Mouse (Mus musculus): ENCODE data around the gene Cobl. TPM values are rescaled to one million over a fixed set of nuclear protein-coding genes. Genes with fewer than 3 reads are reported as not detected.

The Cobl gene
- polyA plus RNA-seq, 1 experiment from 2014 or later, result 3.3 TPM

- Histone ChIP-seq H3K4me3 (ENCODE audit: low read depth, low read length) (no peak overlapping the region), H3K9ac (ENCODE audit: low read depth, low read length) (no peak overlapping the region), H3K27me3 (ENCODE audit: control insufficient read depth, insufficient read depth, low read length) (no peaks in the 10 kb centered on the region), H3K36me3 (ENCODE audit: control insufficient read depth, insufficient read depth, low read length) (no peaks in the 10 kb centered on the region), H3K4me1 (replicated peaks; ENCODE audit: control insufficient read depth, insufficient read depth, low read length) (no peaks in the 10 kb centered on the region), H3K27ac (ENCODE audit: low read depth, low read length) (no peak overlapping the region), H3K9me3 (ENCODE audit: control insufficient read depth, low read length) (no peaks in the 10 kb centered on the region), H3K4me2 (replicated peaks; ENCODE audit: low read depth, low read length) (no peak overlapping the region)
- no peak for ATAC-seq (ENCODE audit: low FRiP score)
- no peak for DNase-seq (ENCODE audit: low spot score)
- WGBS, result 86% methylated on average over 7 of the region's 7 CpGs
Observed at GRCm38 (mm10) chr11:12229411-12229810, 235.3 kb downstream of the Cobl start.

GRCm38 (mm10) chr11:12227343-12227742 is 237.4 kb downstream of the Cobl start:
- DNase-seq (ENCODE audit: low spot score) (no peak), ATAC-seq (ENCODE audit: low FRiP score) (no peak)
- Histone ChIP-seq H3K9me3 (ENCODE audit: control insufficient read depth, low read length) (no peaks in the 10 kb centered on the region), H3K4me3 (ENCODE audit: low read depth, low read length) (no peak overlapping the region), H3K4me1 (replicated peaks; ENCODE audit: control insufficient read depth, insufficient read depth, low read length) (no peaks in the 10 kb centered on the region), H3K27ac (ENCODE audit: low read depth, low read length) (no peak overlapping the region), H3K4me2 (replicated peaks; ENCODE audit: low read depth, low read length) (no peak overlapping the region), H3K36me3 (ENCODE audit: control insufficient read depth, insufficient read depth, low read length) (no peaks in the 10 kb centered on the region), H3K9ac (ENCODE audit: low read depth, low read length) (no peak overlapping the region), H3K27me3 (ENCODE audit: control insufficient read depth, insufficient read depth, low read length) (no peaks in the 10 kb centered on the region)
- 93% methylated on average over 3 of the region's 3 CpGs for WGBS

GRCm38 (mm10) chr11:12219594-12220530 is 244.9 kb downstream of the Cobl start:
- no peak for ATAC-seq (ENCODE audit: low FRiP score)

GRCm38 (mm10) chr11:12216897-12217296 is 247.9 kb downstream of the Cobl start:
- Histone ChIP-seq H3K4me3 (ENCODE audit: low read depth, low read length) (no peak overlapping the region), H3K4me2 (replicated peaks; ENCODE audit: low read depth, low read length) (no peak overlapping the region), H3K27me3 (ENCODE audit: control insufficient read depth, insufficient read depth, low read length) (no peaks in the 10 kb centered on the region), H3K9ac (ENCODE audit: low read depth, low read length) (no peak overlapping the region), H3K9me3 (ENCODE audit: control insufficient read depth, low read length) (no peaks in the 10 kb centered on the region), H3K36me3 (ENCODE audit: control insufficient read depth, insufficient read depth, low read length) (no peaks in the 10 kb centered on the region), H3K27ac (ENCODE audit: low read depth, low read length) (no peak overlapping the region), H3K4me1 (replicated peaks; ENCODE audit: control insufficient read depth, insufficient read depth, low read length) (no peaks in the 10 kb centered on the region)
- ATAC-seq (ENCODE audit: low FRiP score), result no peak
- DNase-seq (ENCODE audit: low spot score), result no peak
- WGBS, result 90% methylated on average over 1 of the region's 1 CpGs

More at GRCm38 (mm10) chr11:12219594-12220530, 244.9 kb downstream of the Cobl start:
- H3K9ac ChIP-seq (ENCODE audit: low read depth, low read length), result no peak overlapping the region
- 62% methylated on average over 4 of the region's 4 CpGs for WGBS
- no peak overlapping the region for H3K4me3 ChIP-seq (ENCODE audit: low read depth, low read length)
- no peaks in the 10 kb centered on the region for H3K4me1 ChIP-seq (replicated peaks; ENCODE audit: control insufficient read depth, insufficient read depth, low read length)
- H3K9me3 ChIP-seq (ENCODE audit: control insufficient read depth, low read length), result no peaks in the 10 kb centered on the region
- H3K27me3 ChIP-seq (ENCODE audit: control insufficient read depth, insufficient read depth, low read length), result no peaks in the 10 kb centered on the region
- no peak overlapping the region for H3K4me2 ChIP-seq (replicated peaks; ENCODE audit: low read depth, low read length)
- DNase-seq (ENCODE audit: low spot score), result no peak
- H3K36me3 ChIP-seq (ENCODE audit: control insufficient read depth, insufficient read depth, low read length), result no peaks in the 10 kb centered on the region
- H3K27ac ChIP-seq (ENCODE audit: low read depth, low read length), result no peak overlapping the region

- no peak overlapping the region for H3K27ac ChIP-seq (ENCODE audit: low read depth, low read length)
- no peak overlapping the region for H3K9ac ChIP-seq (ENCODE audit: low read depth, low read length)
- no peak overlapping the region for H3K4me3 ChIP-seq (ENCODE audit: low read depth, low read length)
- H3K4me1 ChIP-seq (replicated peaks; ENCODE audit: control insufficient read depth, insufficient read depth, low read length), result no peaks in the 10 kb centered on the region
- H3K9me3 ChIP-seq (ENCODE audit: control insufficient read depth, low read length), result no peaks in the 10 kb centered on the region
- DNase-seq (ENCODE audit: low spot score) (no peak), ATAC-seq (ENCODE audit: low FRiP score) (no peak)
- no peak overlapping the region for H3K4me2 ChIP-seq (replicated peaks; ENCODE audit: low read depth, low read length)
- H3K36me3 ChIP-seq (ENCODE audit: control insufficient read depth, insufficient read depth, low read length), result no peaks in the 10 kb centered on the region
- 92% methylated on average over 1 of the region's 1 CpGs for WGBS
- H3K27me3 ChIP-seq (ENCODE audit: control insufficient read depth, insufficient read depth, low read length), result no peaks in the 10 kb centered on the region
Observed at GRCm38 (mm10) chr11:12215582-12215981, 249.2 kb downstream of the Cobl start.

GRCm38 (mm10) chr11:12208574-12208973 is 256.2 kb downstream of the Cobl start:
- no peak for DNase-seq (ENCODE audit: low spot score)
- no peak overlapping the region for H3K4me2 ChIP-seq (replicated peaks; ENCODE audit: low read depth, low read length)
- 88% methylated on average over 2 of the region's 2 CpGs for WGBS

GRCm38 (mm10) chr11:12205201-12206161 is 259.3 kb downstream of the Cobl start:
- Histone ChIP-seq H3K4me1 (replicated peaks; ENCODE audit: control insufficient read depth, insufficient read depth, low read length) (no peaks in the 10 kb centered on the region), H3K4me3 (ENCODE audit: low read depth, low read length) (no peak overlapping the region), H3K4me2 (replicated peaks; ENCODE audit: low read depth, low read length) (no peak overlapping the region), H3K27me3 (ENCODE audit: control insufficient read depth, insufficient read depth, low read length) (no peaks in the 10 kb centered on the region), H3K9me3 (ENCODE audit: control insufficient read depth, low read length) (no peaks in the 10 kb centered on the region), H3K27ac (ENCODE audit: low read depth, low read length) (no peak overlapping the region), H3K9ac (ENCODE audit: low read depth, low read length) (no peak overlapping the region), H3K36me3 (ENCODE audit: control insufficient read depth, insufficient read depth, low read length) (no peaks in the 10 kb centered on the region)
- no peak for ATAC-seq (ENCODE audit: low FRiP score)
- 75% methylated on average over 6 of the region's 6 CpGs for WGBS
- no peak for DNase-seq (ENCODE audit: low spot score)

More at GRCm38 (mm10) chr11:12208574-12208973, 256.2 kb downstream of the Cobl start:
- no peak overlapping the region for H3K9ac ChIP-seq (ENCODE audit: low read depth, low read length)
- H3K27me3 ChIP-seq (ENCODE audit: control insufficient read depth, insufficient read depth, low read length), result no peaks in the 10 kb centered on the region
- no peaks in the 10 kb centered on the region for H3K4me1 ChIP-seq (replicated peaks; ENCODE audit: control insufficient read depth, insufficient read depth, low read length)
- no peaks in the 10 kb centered on the region for H3K9me3 ChIP-seq (ENCODE audit: control insufficient read depth, low read length)
- no peak for ATAC-seq (ENCODE audit: low FRiP score)
- H3K4me3 ChIP-seq (ENCODE audit: low read depth, low read length), result no peak overlapping the region
- no peak overlapping the region for H3K27ac ChIP-seq (ENCODE audit: low read depth, low read length)
- H3K36me3 ChIP-seq (ENCODE audit: control insufficient read depth, insufficient read depth, low read length), result no peaks in the 10 kb centered on the region

- no peak for DNase-seq (ENCODE audit: low spot score)
Observed at GRCm38 (mm10) chr11:12199441-12199840, 265.3 kb downstream of the Cobl start.

More at GRCm38 (mm10) chr11:12199441-12199840, 265.3 kb downstream of the Cobl start:
- WGBS, result 90% methylated on average over 4 of the region's 4 CpGs
- Histone ChIP-seq H3K4me2 (replicated peaks; ENCODE audit: low read depth, low read length) (no peak overlapping the region), H3K4me1 (replicated peaks; ENCODE audit: control insufficient read depth, insufficient read depth, low read length) (no peaks in the 10 kb centered on the region), H3K27me3 (ENCODE audit: control insufficient read depth, insufficient read depth, low read length) (no peaks in the 10 kb centered on the region), H3K9ac (ENCODE audit: low read depth, low read length) (no peak overlapping the region), H3K27ac (ENCODE audit: low read depth, low read length) (no peak overlapping the region), H3K9me3 (ENCODE audit: control insufficient read depth, low read length) (no peaks in the 10 kb centered on the region), H3K36me3 (ENCODE audit: control insufficient read depth, insufficient read depth, low read length) (no peaks in the 10 kb centered on the region), H3K4me3 (ENCODE audit: low read depth, low read length) (no peak overlapping the region)
- ATAC-seq (ENCODE audit: low FRiP score), result no peak

Measured in hindbrain, embryonic 11.5 days (tissue).